Mouse (Mus musculus): ENCODE data around the gene Eva1b. TPM values are rescaled to one million over a fixed set of nuclear protein-coding genes. Genes with fewer than 3 reads are reported as not detected.
"Not testable (repeated sequence)": the region's sequence is repeated elsewhere in the genome, so short reads cannot be mapped to it uniquely, and the experiment has no call there.

The Eva1b gene
- total RNA-seq, 2 experiments from 2014 or later: 4.1 to 4.4 TPM

GRCm38 (mm10) chr4:126175980-126176379 lies 28.4 kb downstream of the Eva1b start:
- intact Hi-C loops (cut with DNase I); DNase-seq (ENCODE audit: low spot score in 2 of 2): not testable (repeated sequence)

- intact Hi-C loops (cut with DNase I): loop anchor here (2.0 kb wide), 1 partner anchor 81 kb away; the partner anchor contains the start of gene Trappc3
These were observed 33.8 kb downstream of the Eva1b start for GRCm38 (mm10) chr4:126181170-126181957.

GRCm38 (mm10) chr4:126183034-126183433 lies 35.5 kb downstream of the Eva1b start:
- DNase-seq (ENCODE audit: low spot score in 2 of 2): no peak
- intact Hi-C loops (cut with DNase I): no loop called here

More at GRCm38 (mm10) chr4:126181170-126181957, 33.8 kb downstream of the Eva1b start:
- peak; percentile 51 to 61 for DNase-seq (ENCODE audit: low spot score in 2 of 2)

- DNase-seq (ENCODE audit: low spot score in 2 of 2): no peak
- intact Hi-C loops (cut with DNase I): no loop called here
These were observed 39.6 kb downstream of the Eva1b start for GRCm38 (mm10) chr4:126187096-126187495.

GRCm38 (mm10) chr4:126190636-126191035 lies 43.1 kb downstream of the Eva1b start:
- intact Hi-C loops (cut with DNase I): no loop called here
- DNase-seq (ENCODE audit: low spot score in 2 of 2): no peak

GRCm38 (mm10) chr4:126194216-126194615 lies 46.7 kb downstream of the Eva1b start:
- intact Hi-C loops (cut with DNase I): no loop called here
- DNase-seq (ENCODE audit: low spot score in 2 of 2): no peak

- DNase-seq (ENCODE audit: low spot score in 2 of 2): no peak
- intact Hi-C loops (cut with DNase I): no loop called here
These were observed 47.4 kb downstream of the Eva1b start for GRCm38 (mm10) chr4:126194916-126195315.

GRCm38 (mm10) chr4:126197485-126197884 lies 49.9 kb downstream of the Eva1b start:
- no peak for DNase-seq (ENCODE audit: low spot score in 2 of 2)
- intact Hi-C loops (cut with DNase I): no loop called here

Other genes with a start within 250 kb of the Eva1b start
- 1 to 10 TPM; 4.6 to 4.8 TPM for gene Csf3r, start 123.2 kb upstream of the Eva1b start, total RNA-seq (2021)
- 10 to 100 TPM; 43.0 to 49.4 TPM for gene Mrps15, start 100.8 kb upstream of the Eva1b start, total RNA-seq (2021)
- 10 to 100 TPM; 45.5 to 55.8 TPM for gene Oscp1, start 89.2 kb upstream of the Eva1b start, total RNA-seq (2021)
- gene Lsm10, start 51.1 kb upstream of the Eva1b start, total RNA-seq (2021): 10 to 100 TPM; 13.1 to 14.8 TPM
- 10 to 100 TPM; 33.9 to 35.6 TPM for gene Stk40, start 43.8 kb upstream of the Eva1b start, total RNA-seq (2021)
- gene Sh3d21, start 15.7 kb downstream of the Eva1b start, total RNA-seq (2021): under 1 TPM; 0.27 to 0.69 TPM
- gene Thrap3, start 55.0 kb downstream of the Eva1b start, total RNA-seq (2021): 100 to 1,000 TPM; 133 to 147 TPM
- gene Map7d1, start 108.6 kb downstream of the Eva1b start, total RNA-seq (2021): 100 to 1,000 TPM; 253 to 255 TPM
- 10 to 100 TPM; 77.4 to 79.4 TPM for gene Trappc3, start 114.6 kb downstream of the Eva1b start, total RNA-seq (2021)
- 1 to 10 TPM; 1.1 to 1.7 TPM for gene Col8a2, start 139.0 kb downstream of the Eva1b start, total RNA-seq (2021)
- gene Adprhl2, start 174.0 kb downstream of the Eva1b start, total RNA-seq (2021): 10 to 100 TPM; 23.9 to 27.0 TPM
- 1 to 10 TPM; 2.1 to 2.5 TPM for gene Tekt2, start 177.9 kb downstream of the Eva1b start, total RNA-seq (2021)